Mouse (Mus musculus) heart, adult 8-10 months (tissue): Measurements from ENCODE around the gene Hyal2. TPM values are rescaled to one million over a fixed set of nuclear protein-coding genes. Genes with fewer than 3 reads are reported as not detected.
"Not testable (repeated sequence)": the region's sequence is repeated elsewhere in the genome, so short reads cannot be mapped to it uniquely, and the experiment has no call there.

Source experiments
- DNase-seq: peaks from one replicate; pipeline ENCODE4 v3.0.0; 2022; ENCODE audit warnings: low spot score
- total RNA-seq, 4 experiments: library from RNA; stranded (reverse); gene quantifications; 2 replicates each; pipeline ENCODE4 v1.2.4; 2022

Gene Hyal2
- total RNA-seq, 4 experiments from 2014 or later: 31.2 to 45.8 (median 40.6) TPM

GRCm38 (mm10) chr9:107545602-107546001, 22.1 kb upstream of the Hyal2 start:
- peak; percentile 74 for DNase-seq

- peak; percentile 86 for DNase-seq
These were observed 20.7 kb upstream of the Hyal2 start, which contains the start of gene Zmynd10 for GRCm38 (mm10) chr9:107547026-107547425. Gene Zmynd10 (plus strand): TSS chr9:107547298.

- DNase-seq: no peak
These were observed 19.8 kb upstream of the Hyal2 start for GRCm38 (mm10) chr9:107547957-107548356.

GRCm38 (mm10) chr9:107548820-107549219, 18.9 kb upstream of the Hyal2 start:
- DNase-seq: no peak

GRCm38 (mm10) chr9:107549297-107550074, 18.3 kb upstream of the Hyal2 start:
- no peak for DNase-seq

- no peak for DNase-seq
These were observed 17.1 kb upstream of the Hyal2 start for GRCm38 (mm10) chr9:107550491-107551116.

- DNase-seq: peak; percentile 61
These were observed 16.4 kb upstream of the Hyal2 start, which contains the start of gene Rassf1 for GRCm38 (mm10) chr9:107551117-107551889. Gene Rassf1 (plus strand): TSS chr9:107551555.

GRCm38 (mm10) chr9:107551890-107552355, 15.8 kb upstream of the Hyal2 start:
- DNase-seq: no peak

- no peak for DNase-seq
These were observed 14.9 kb upstream of the Hyal2 start for GRCm38 (mm10) chr9:107552690-107553393.

GRCm38 (mm10) chr9:107553541-107554318, 14.0 kb upstream of the Hyal2 start:
- no peak for DNase-seq

GRCm38 (mm10) chr9:107554319-107554825, 13.4 kb upstream of the Hyal2 start:
- peak; percentile 92 for DNase-seq

- peak; percentile 89 for DNase-seq
These were observed 12.7 kb upstream of the Hyal2 start for GRCm38 (mm10) chr9:107555031-107555457.

- DNase-seq: no peak
These were observed 12.0 kb upstream of the Hyal2 start for GRCm38 (mm10) chr9:107555701-107556100.

GRCm38 (mm10) chr9:107556346-107556745, 11.4 kb upstream of the Hyal2 start:
- DNase-seq: no peak

GRCm38 (mm10) chr9:107563029-107563581, 4.6 kb upstream of the Hyal2 start, which contains the start of gene Tusc2:
Gene Tusc2 (plus strand): TSS chr9:107563255.
- peak; percentile 98 for DNase-seq

GRCm38 (mm10) chr9:107565556-107565955, 2.2 kb upstream of the Hyal2 start:
- DNase-seq: not testable (repeated sequence)

GRCm38 (mm10) chr9:107566041-107566709, 1.6 kb upstream of the Hyal2 start:
- DNase-seq: peak; percentile 85

GRCm38 (mm10) chr9:107566855-107567254, 890 bp upstream of the Hyal2 start:
- DNase-seq: peak; percentile 87
